Mouse (Mus musculus) limb, embryonic 12.5 days (tissue): ENCODE measurements around the gene Vcpkmt. TPM values are rescaled to one million over a fixed set of nuclear protein-coding genes. Genes with fewer than 3 reads are reported as not detected.
"Not testable (repeated sequence)": the region's sequence is repeated elsewhere in the genome, so short reads cannot be mapped to it uniquely, and the experiment has no call there.

Source experiments
- ATAC-seq: fragments of 200-750 bp; cut with Nextera tagmentation; 2 replicates; pipeline ENCODE4 v1.8.0; 2017; ENCODE audit warnings: low read depth, moderate TSS enrichment; ENCODE audit not compliant: insufficient number of reproducible peaks, insufficient read depth, low FRiP score, low TSS enrichment
- H3K27ac ChIP-seq: fragments of 300-500 bp; sonication (generic); 2 replicates; pipeline ENCODE4 v1.5.1; 2016; ENCODE audit warnings: mild to moderate bottlenecking, moderate library complexity
- H3K27me3 ChIP-seq: fragments of 300-500 bp; sonication (generic); 2 replicates; pipeline ENCODE4 v1.6.1; 2016; ENCODE audit warnings: mild to moderate bottlenecking, moderate library complexity
- H3K36me3 ChIP-seq: fragments of 300-500 bp; sonication (generic); 2 replicates; pipeline ENCODE4 v1.6.1; 2016; ENCODE audit warnings: mild to moderate bottlenecking, moderate library complexity
- H3K4me1 ChIP-seq: fragments of 300-500 bp; sonication (generic); replicated peaks from 2 replicates; pipeline ENCODE4 v1.6.1; 2016
- H3K4me2 ChIP-seq: fragments of 300-500 bp; sonication (generic); 2 replicates; pipeline ENCODE4 v1.6.1; 2016; ENCODE audit warnings: mild to moderate bottlenecking, moderate library complexity
- H3K4me3 ChIP-seq: fragments of 300-500 bp; sonication (generic); replicated peaks from 2 replicates; pipeline ENCODE4 v1.5.1; 2016; ENCODE audit warnings: mild to moderate bottlenecking
- H3K9ac ChIP-seq: fragments of 300-500 bp; sonication (generic); replicated peaks from 2 replicates; pipeline ENCODE4 v1.6.1; 2016; ENCODE audit warnings: mild to moderate bottlenecking, moderate library complexity
- H3K9me3 ChIP-seq: fragments of 300-500 bp; sonication (generic); 2 replicates; pipeline ENCODE4 v1.6.1; 2016; ENCODE audit warnings: mild to moderate bottlenecking, moderate library complexity
- WGBS: fragments of 180-500 bp; shearing (Covaris S2); methylation state at CpG from one replicate; pipeline ENCODE4 v1.1.7; 2016; 5-methylcytosine and 5-hydroxymethylcytosine counted together
- polyA plus RNA-seq: library from polyadenylated mRNA; unstranded; fragments of >200 nt; fragmentation: Nextera tagmentation; extraction: Ambion mirVana; gene quantifications from 2 replicates; pipeline ENCODE4 v1.2.1, GENCODE M21; 2016

The Vcpkmt gene
- polyA plus RNA-seq, result 32.1 and 38.2 TPM in 2 replicates

GRCm38 (mm10) chr12:69582613-69583269, at the start of gene Vcpkmt:
TSS of gene Vcpkmt (minus strand) at chr12:69583028.
- H3K27ac ChIP-seq, result peak within 1 kb of the TSS; percentile 81
- under 1% methylated on average over 56 of the region's 56 CpGs for whole genome bisulfite sequencing
- peak; percentile 94 for ATAC-seq
- H3K9me3 ChIP-seq, result no peaks in the 10 kb centered on the region
- peaks cover 20% of the 10 kb centered on the region for H3K4me1 ChIP-seq
- H3K27me3 ChIP-seq, result no peaks in the 10 kb centered on the region
- peak within 1 kb of the TSS; percentile 71 for H3K4me2 ChIP-seq
- peaks cover 58% of the 10 kb centered on the region for H3K36me3 ChIP-seq
- peak within 1 kb of the TSS; percentile 87 for H3K9ac ChIP-seq
- peak within 1 kb of the TSS; percentile 84 for H3K4me3 ChIP-seq

DNA sequence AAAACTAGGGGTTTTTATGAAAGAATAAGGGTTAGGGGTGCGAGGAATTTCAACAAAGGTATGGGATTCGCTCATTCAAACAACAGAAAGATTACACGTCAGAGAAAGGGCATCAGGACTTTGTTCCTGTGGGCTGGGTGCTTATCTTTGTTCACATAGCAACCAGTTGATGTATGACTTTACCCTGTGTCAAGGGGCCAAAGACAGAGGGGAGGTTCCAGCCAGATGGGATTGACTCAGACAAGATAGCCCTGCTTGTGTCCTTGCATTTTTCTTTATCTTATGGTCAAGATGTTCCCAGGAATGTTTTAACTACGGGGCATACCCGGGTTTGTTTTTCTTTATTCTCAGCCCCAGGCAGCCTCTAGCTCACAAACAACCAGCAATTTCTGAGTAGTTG, 35.8 kb upstream of the Vcpkmt start:
- ATAC-seq, H3K4me2 ChIP-seq, H3K27ac ChIP-seq, H3K9me3 ChIP-seq, H3K9ac ChIP-seq, H3K27me3 ChIP-seq, H3K4me1 ChIP-seq, H3K4me3 ChIP-seq: not testable (repeated sequence)
- peaks cover 38% of the 10 kb centered on the region for H3K36me3 ChIP-seq
- 96% methylated on average over 5 of the region's 5 CpGs for WGBS

DNA sequence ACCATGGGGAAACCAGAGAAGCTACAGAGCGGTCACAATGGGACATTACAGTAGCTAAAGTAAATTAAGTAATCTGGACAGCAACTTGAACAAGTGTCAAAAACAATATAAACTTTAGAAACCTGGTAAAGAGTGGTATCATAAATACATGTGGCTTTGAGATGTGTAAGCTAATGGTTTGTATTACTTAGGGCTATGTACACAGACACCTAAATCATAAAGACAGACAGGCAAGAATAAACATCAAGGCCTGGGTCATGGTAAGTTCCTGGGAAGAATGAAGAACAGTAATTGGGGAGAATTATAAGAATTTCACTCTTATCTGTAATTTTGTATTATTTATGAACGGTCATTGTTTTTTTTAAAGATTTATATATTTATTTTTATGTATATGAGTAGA, 21.5 kb upstream of the Vcpkmt start:
- ATAC-seq, result no peak
- WGBS, result 93% methylated on average over 2 of the region's 2 CpGs
- Histone ChIP-seq H3K27ac (no peak overlapping the region), H3K9ac (no peak overlapping the region), H3K4me3 (no peak overlapping the region), H3K36me3 (peaks cover 56% of the 10 kb centered on the region; the same call in 1 of the 2 replicates), H3K4me1 (no peaks in the 10 kb centered on the region), H3K27me3 (no peaks in the 10 kb centered on the region), H3K4me2 (no peak overlapping the region), H3K9me3 (no peaks in the 10 kb centered on the region)

- no peaks in the 10 kb centered on the region for H3K27me3 ChIP-seq
- H3K27ac ChIP-seq, result no peak overlapping the region
- WGBS, result 92% methylated on average over 4 of the region's 4 CpGs
- H3K4me3 ChIP-seq, result no peak overlapping the region
- no peaks in the 10 kb centered on the region for H3K9me3 ChIP-seq
- H3K36me3 ChIP-seq, result peaks cover 34% of the 10 kb centered on the region
- H3K4me1 ChIP-seq, result no peaks in the 10 kb centered on the region
- no peak overlapping the region for H3K9ac ChIP-seq
- H3K4me2 ChIP-seq, result no peak overlapping the region
- ATAC-seq, result no peak
Measured at GRCm38 (mm10) chr12:69597446-69597845, 14.6 kb upstream of the Vcpkmt start.

- whole genome bisulfite sequencing, result 93% methylated on average over 5 of the region's 5 CpGs
- no peaks in the 10 kb centered on the region for H3K9me3 ChIP-seq
- no peak overlapping the region for H3K4me3 ChIP-seq
- peaks cover 58% of the 10 kb centered on the region for H3K36me3 ChIP-seq
- no peaks in the 10 kb centered on the region for H3K4me1 ChIP-seq
- no peak overlapping the region for H3K4me2 ChIP-seq
- no peaks in the 10 kb centered on the region for H3K27me3 ChIP-seq
- no peak overlapping the region for H3K27ac ChIP-seq
- no peak for ATAC-seq
- H3K9ac ChIP-seq, result no peak overlapping the region
Measured at GRCm38 (mm10) chr12:69593130-69593529, 10.3 kb upstream of the Vcpkmt start.

DNA sequence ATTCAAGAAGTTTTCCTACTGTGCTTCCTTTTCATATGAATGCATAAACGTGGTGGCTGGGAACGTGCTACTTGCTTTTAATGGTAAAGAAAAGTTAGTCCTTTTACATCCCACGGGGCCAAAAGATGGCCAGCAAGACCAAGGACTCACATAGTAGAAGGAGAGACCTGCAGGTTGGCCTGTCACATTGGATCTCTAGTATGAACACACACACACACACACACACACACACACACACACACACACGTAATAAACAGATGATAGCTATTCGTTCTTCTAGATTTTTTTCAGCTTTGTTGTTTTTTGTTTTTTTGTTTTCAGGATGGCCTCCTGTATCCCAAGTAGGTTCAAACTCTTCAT, 422 bp upstream of the Vcpkmt start:
- Histone ChIP-seq H3K4me1 (peaks cover 20% of the 10 kb centered on the region), H3K9ac (peak overlapping the region; percentile 87), H3K4me2 (peak overlapping the region; percentile 71), H3K4me3 (peak overlapping the region; percentile 84), H3K9me3 (no peaks in the 10 kb centered on the region), H3K27ac (peak overlapping the region; percentile 81), H3K36me3 (peaks cover 58% of the 10 kb centered on the region), H3K27me3 (no peaks in the 10 kb centered on the region)
- ATAC-seq, result peak; percentile 23; the same call in 1 of the 2 replicates
- WGBS, result 56% methylated on average over 5 of the region's 5 CpGs

GRCm38 (mm10) chr12:69582216-69582612, 614 bp downstream of the Vcpkmt start:
- ATAC-seq, result no peak
- Histone ChIP-seq H3K4me2 (peak overlapping the region; percentile 71), H3K4me3 (peak overlapping the region; percentile 84), H3K36me3 (peaks cover 59% of the 10 kb centered on the region), H3K9me3 (no peaks in the 10 kb centered on the region), H3K27ac (peak overlapping the region; percentile 81), H3K27me3 (no peaks in the 10 kb centered on the region), H3K4me1 (peaks cover 20% of the 10 kb centered on the region), H3K9ac (peak overlapping the region; percentile 87)
- 25% methylated on average over 9 of the region's 9 CpGs for WGBS

- H3K9me3 ChIP-seq, result no peaks in the 10 kb centered on the region
- no peak overlapping the region for H3K27ac ChIP-seq
- no peaks in the 10 kb centered on the region for H3K27me3 ChIP-seq
- 92% methylated on average over 5 of the region's 5 CpGs for WGBS
- H3K4me3 ChIP-seq, result no peak overlapping the region
- peaks cover 23% of the 10 kb centered on the region for H3K4me1 ChIP-seq
- peaks cover 52% of the 10 kb centered on the region for H3K36me3 ChIP-seq
- no peak overlapping the region for H3K4me2 ChIP-seq
- ATAC-seq, result no peak
- H3K9ac ChIP-seq, result no peak overlapping the region
Measured at GRCm38 (mm10) chr12:69579623-69580022, 3.2 kb downstream of the Vcpkmt start.

- no peaks in the 10 kb centered on the region for H3K9me3 ChIP-seq
- peaks cover 17% of the 10 kb centered on the region; the same call in 1 of the 2 replicates for H3K4me1 ChIP-seq
- no peak overlapping the region for H3K4me3 ChIP-seq
- H3K36me3 ChIP-seq, result peaks cover 50% of the 10 kb centered on the region
- H3K27me3 ChIP-seq, result no peaks in the 10 kb centered on the region
- no peak overlapping the region for H3K27ac ChIP-seq
- 78% methylated on average over 9 of the region's 9 CpGs for WGBS
- H3K9ac ChIP-seq, result no peak overlapping the region
- ATAC-seq, result no peak
- no peak overlapping the region for H3K4me2 ChIP-seq
Measured at GRCm38 (mm10) chr12:69576120-69576627, 6.7 kb downstream of the Vcpkmt start.

DNA sequence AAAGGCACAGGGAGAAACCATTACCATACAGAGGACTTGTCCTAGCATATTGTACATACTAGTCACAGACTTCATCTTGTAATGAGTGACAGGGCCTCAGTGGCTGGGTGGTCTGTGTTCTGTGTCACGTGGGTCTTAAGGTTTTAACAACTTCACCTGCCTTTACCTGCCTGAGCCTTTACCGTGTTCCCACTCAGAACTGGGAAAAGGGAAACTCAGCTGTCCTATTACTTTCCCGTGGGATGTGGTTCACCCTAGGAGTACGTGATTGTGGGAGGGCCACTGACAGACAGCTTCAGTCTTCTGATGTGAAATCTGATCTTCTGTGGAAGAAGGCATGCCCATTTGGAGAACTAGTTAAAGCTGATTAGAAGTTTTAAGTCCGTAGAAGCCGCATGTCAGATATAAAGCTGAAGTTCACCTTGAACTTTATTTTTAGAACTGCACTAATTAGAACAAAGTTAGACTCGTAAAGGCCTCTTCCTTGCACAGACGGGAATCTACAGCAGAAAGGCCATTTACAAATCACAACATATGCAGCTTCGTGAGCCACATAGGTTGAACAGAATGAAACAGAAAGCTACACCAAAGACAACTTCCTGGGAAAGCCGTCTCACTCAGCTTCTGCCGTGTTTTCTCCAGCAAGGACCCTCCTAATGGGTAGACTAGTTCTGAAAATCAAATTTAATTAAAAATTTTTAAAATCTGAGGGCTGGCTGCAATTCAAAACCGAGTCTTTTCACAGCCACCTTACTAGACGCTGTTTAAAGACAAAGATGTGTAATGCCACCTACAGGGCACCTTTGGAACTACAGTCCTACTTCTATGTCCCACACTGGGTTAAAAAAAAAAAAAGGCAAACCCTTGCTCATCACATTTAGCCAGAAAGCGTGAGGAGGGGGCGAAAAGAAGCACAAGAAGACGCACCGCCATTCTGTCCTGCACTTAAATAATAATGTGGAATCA, 8.6 kb downstream of the Vcpkmt start:
- Histone ChIP-seq H3K27me3 (no peaks in the 10 kb centered on the region), H3K4me1 (peaks cover 11% of the 10 kb centered on the region; the same call in 1 of the 2 replicates), H3K9me3 (no peaks in the 10 kb centered on the region), H3K27ac (peak overlapping the region; percentile 13; the same call in 1 of the 2 replicates), H3K9ac (no peak overlapping the region), H3K36me3 (peaks cover 36% of the 10 kb centered on the region), H3K4me3 (0 out of 2 replicates have a peak overlapping the region, but pooled peaks have one; percentile 11), H3K4me2 (peak overlapping the region; percentile 35)
- 0 out of 2 replicates have a peak, but pooled peaks have one; percentile 44 for ATAC-seq
- 22% methylated on average over 17 of the region's 17 CpGs for WGBS

- Histone ChIP-seq H3K36me3 (peaks cover 27% of the 10 kb centered on the region), H3K9me3 (no peaks in the 10 kb centered on the region), H3K4me1 (peaks cover 11% of the 10 kb centered on the region; the same call in 1 of the 2 replicates), H3K9ac (no peak overlapping the region), H3K27ac (no peak overlapping the region), H3K4me2 (no peak overlapping the region), H3K27me3 (no peaks in the 10 kb centered on the region), H3K4me3 (no peak overlapping the region)
- 93% methylated on average over 8 of the region's 8 CpGs for WGBS
- ATAC-seq, result no peak
Measured at GRCm38 (mm10) chr12:69573271-69573670, 9.6 kb downstream of the Vcpkmt start.
